Comparison of ENCODE assay signal across 29 mouse cellular contexts in the genomic region with DNA sequence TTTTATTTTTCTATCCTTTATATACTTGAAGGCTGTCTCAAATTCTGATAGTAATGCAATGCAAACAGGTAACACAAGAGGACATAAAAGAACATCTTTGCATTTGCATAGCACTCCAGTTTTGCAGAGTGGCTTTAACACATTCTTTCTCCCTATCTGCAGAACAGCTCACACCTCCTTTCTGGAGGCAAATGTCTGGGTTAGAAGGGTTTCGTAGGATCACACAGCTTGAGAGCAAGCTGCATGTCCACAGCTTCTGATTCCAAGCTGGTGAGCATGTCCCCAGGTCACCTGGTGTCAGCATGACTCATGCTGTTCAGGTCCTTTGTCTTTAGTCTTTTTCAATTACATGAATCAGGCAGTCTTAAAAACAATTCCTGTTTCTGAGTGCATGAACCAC.
"Had no signal": no experiment of that assay in that cellular context is flagged by ENCODE, and none has a peak within 500 bp of the region (broad histone marks: within the 10 kb centered on the region; RNA-seq: fewer than 3 reads in every experiment).

No protein-coding gene starts in this region.

- DNase-seq: gastrocnemius, postnatal 14 days; gastrocnemius, postnatal 36 days; heart, adult 11 months; heart, adult 2 months; heart, postnatal 14 days; heart, postnatal 36 days; kidney, adult 18-20 months; kidney, adult 8-10 months; kidney, postnatal 14 days; kidney, postnatal 36 days; layer of hippocampus, adult 9-11 months; layer of hippocampus, postnatal 36 days; liver; liver, embryonic 13.5 days had no signal

- H3K4me3 ChIP-seq: heart, adult 2 months; heart, embryonic 13.5 days; heart, embryonic 15.5 days; intestine, embryonic 15.5 days; kidney, embryonic 15.5 days; left cerebral cortex, adult 2 months; limb, embryonic 10.5 days; limb, embryonic 12.5 days; liver, embryonic 13.5 days; liver, embryonic 15.5 days had no signal

- H3K9ac ChIP-seq: heart, embryonic 13.5 days; heart, embryonic 15.5 days; hindbrain, embryonic 14.5 days; intestine, embryonic 15.5 days; kidney, embryonic 15.5 days; limb, embryonic 12.5 days; liver, embryonic 13.5 days; liver, embryonic 15.5 days had no signal

- ATAC-seq: hindbrain, embryonic 16.5 days; inflammation-experienced regulatory T-cells, adult 6 months; intestine, embryonic 15.5 days; intestine, postnatal 0 days had no signal

- H3K4me2 ChIP-seq: heart, embryonic 11.5 days; heart, embryonic 13.5 days; heart, embryonic 15.5 days; hindbrain, embryonic 14.5 days; intestine, embryonic 15.5 days; kidney, embryonic 15.5 days; limb, embryonic 12.5 days; liver, embryonic 11.5 days; liver, embryonic 13.5 days; liver, embryonic 15.5 days had no signal

- H3K27me3 ChIP-seq: heart, embryonic 13.5 days; heart, embryonic 15.5 days; intestine, embryonic 15.5 days; kidney, embryonic 15.5 days; limb, embryonic 12.5 days; liver, embryonic 13.5 days; liver, embryonic 15.5 days had no signal

- H3K36me3 ChIP-seq: heart, embryonic 13.5 days; heart, embryonic 15.5 days; intestine, embryonic 15.5 days; kidney, embryonic 15.5 days; limb, embryonic 10.5 days; limb, embryonic 12.5 days; liver, embryonic 13.5 days; liver, embryonic 15.5 days had no signal

- H3K27ac ChIP-seq: heart, adult 2 months; heart, embryonic 13.5 days; heart, embryonic 15.5 days; hindbrain, embryonic 14.5 days; intestine, embryonic 15.5 days; kidney, embryonic 15.5 days; kidney, postnatal 0 days; left cerebral cortex, adult 2 months; limb, embryonic 10.5 days; limb, embryonic 12.5 days; liver, embryonic 13.5 days; liver, embryonic 15.5 days had no signal

- H3K9me3 ChIP-seq: heart, embryonic 13.5 days; heart, embryonic 15.5 days; intestine, embryonic 15.5 days; kidney, embryonic 15.5 days; limb, embryonic 10.5 days; limb, embryonic 12.5 days; liver, embryonic 13.5 days; liver, embryonic 15.5 days had no signal

- H3K4me1 ChIP-seq: heart, embryonic 13.5 days; heart, embryonic 15.5 days; intestine, embryonic 15.5 days; limb, embryonic 10.5 days; limb, embryonic 12.5 days; liver, embryonic 13.5 days; liver, embryonic 15.5 days had no signal
